Mouse (Mus musculus) testis, adult 2 months (tissue): ENCODE measurements around the gene Rbm19. TPM values are rescaled to one million over a fixed set of nuclear protein-coding genes. Genes with fewer than 3 reads are reported as not detected.

Experiments
- H3K27ac ChIP-seq: fragments of 200-500 bp; 2 replicates; pipeline ENCODE4 v1.5.1; 2012; ENCODE audit warnings: low read depth, low read length; ENCODE audit not compliant: control insufficient read depth, insufficient read depth
- H3K27me3 ChIP-seq: fragments of 200-500 bp; 2 replicates; pipeline ENCODE4 v1.6.1; 2012; ENCODE audit warnings: mild to moderate bottlenecking, low read length, moderate library complexity; ENCODE audit not compliant: control insufficient read depth, insufficient read depth
- H3K36me3 ChIP-seq: fragments of 200-500 bp; 2 replicates; pipeline ENCODE4 v1.6.1; 2012; ENCODE audit warnings: mild to moderate bottlenecking, low read length; ENCODE audit not compliant: control insufficient read depth, insufficient read depth
- H3K4me1 ChIP-seq: fragments of 200-500 bp; 2 replicates; pipeline ENCODE4 v1.6.1; 2012; ENCODE audit warnings: low read length; ENCODE audit not compliant: control insufficient read depth, insufficient read depth
- H3K4me3 ChIP-seq: fragments of 200-500 bp; 2 replicates; pipeline ENCODE4 v1.5.1; 2012; ENCODE audit warnings: low read depth, mild to moderate bottlenecking, low read length, moderate library complexity, mixed read lengths; ENCODE audit not compliant: control insufficient read depth
- CTCF ChIP-seq: fragments of 200-500 bp; IDR thresholded peaks from 2 replicates; pipeline ENCODE4 v1.5.1; 2012; ENCODE audit warnings: low read depth, mild to moderate bottlenecking, inconsistent platforms, low read length, moderate library complexity; ENCODE audit not compliant: control insufficient read depth, insufficient read depth, insufficient replicate concordance
- POLR2A ChIP-seq: fragments of 200-500 bp; IDR thresholded peaks from 2 replicates; pipeline ENCODE4 v1.6.1; 2012; ENCODE audit warnings: low read depth, mild to moderate bottlenecking, inconsistent platforms, low read length, moderate library complexity; ENCODE audit not compliant: control insufficient read depth
- polyA plus RNA-seq: library from polyadenylated mRNA; depleted of rRNA; stranded (reverse); fragments of >200 nt; gene quantifications from 2 replicates; pipeline ENCODE4 v1.2.3, GENCODE M21; 2012

The Rbm19 gene
- polyA plus RNA-seq, 1 experiment: 11.8 TPM

DNA sequence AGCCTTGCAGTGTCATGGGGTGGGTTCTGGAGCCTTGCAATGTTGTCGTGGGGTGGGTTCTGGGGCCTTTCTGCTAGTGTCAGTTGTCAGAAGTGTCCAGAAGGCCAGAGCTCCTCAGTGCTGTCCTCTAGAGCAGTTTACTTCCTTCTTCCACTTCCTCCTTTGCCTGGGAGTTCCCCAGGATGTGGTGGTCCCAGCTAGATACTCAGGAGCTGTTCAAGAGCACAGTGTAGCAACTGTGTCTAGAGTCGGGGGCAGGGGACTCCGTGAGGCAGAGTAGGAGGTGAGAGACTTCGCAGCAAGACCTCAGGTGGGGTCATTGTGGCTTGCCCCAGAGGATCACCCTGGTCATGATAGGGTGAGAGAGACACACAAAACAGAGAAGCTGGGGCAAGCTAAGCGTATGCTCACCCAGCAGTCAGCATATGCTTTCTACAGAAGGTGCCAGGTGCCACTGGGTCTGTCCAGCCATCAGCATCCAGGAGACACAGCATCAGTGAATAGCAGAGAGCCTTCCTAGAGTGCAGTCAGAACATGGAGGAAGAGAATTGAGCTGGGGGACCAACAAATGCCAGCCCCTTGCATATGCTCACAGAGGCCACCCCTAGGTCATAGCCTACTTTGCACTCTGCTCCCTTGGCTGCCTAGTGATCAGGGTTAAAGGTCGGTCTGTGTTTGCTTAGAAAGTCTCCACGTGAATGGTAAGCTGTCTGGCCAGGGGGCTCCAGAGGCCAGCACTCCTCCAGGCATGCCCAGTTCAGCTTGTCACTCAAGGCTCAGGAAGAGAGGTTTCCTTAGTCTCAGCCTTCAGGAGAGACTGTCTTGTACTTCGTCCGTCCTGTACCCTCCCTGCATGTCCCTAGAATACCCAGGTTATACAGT, 49.0 kb downstream of the Rbm19 start:
- Histone ChIP-seq H3K4me3 (no peak overlapping the region), H3K27me3 (no peaks in the 10 kb centered on the region), H3K4me1 (peaks cover 4% of the 10 kb centered on the region), H3K27ac (no peak overlapping the region), H3K36me3 (no peaks in the 10 kb centered on the region)
- TF ChIP-seq CTCF (no peak), POLR2A (no peak)

DNA sequence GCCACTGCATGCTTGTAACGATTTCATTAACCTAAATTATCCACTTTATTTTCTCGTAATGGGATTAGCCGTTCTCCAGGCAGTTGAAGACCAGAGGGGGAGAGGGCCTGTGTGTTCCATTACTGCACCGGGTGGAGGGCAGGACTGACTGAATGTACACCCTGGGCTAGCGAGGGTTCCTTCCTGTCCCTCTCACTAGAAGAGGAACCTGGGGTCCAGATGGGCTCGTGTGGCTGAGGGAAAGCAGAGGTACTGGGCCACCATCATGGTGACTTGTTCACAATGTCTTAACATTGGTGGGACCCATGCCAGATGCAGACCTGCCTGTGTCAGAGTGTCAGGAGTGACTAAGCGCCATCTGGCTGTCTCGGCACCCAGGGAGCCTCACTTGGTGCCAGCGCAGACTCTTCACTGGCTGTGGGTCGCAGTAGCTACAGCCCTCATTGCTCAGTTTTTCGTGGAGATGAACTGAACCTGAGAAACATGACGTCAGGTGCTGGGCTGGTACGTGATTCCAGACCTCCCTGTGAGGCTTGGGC, 51.6 kb downstream of the Rbm19 start:
- TF ChIP-seq POLR2A (no peak), CTCF (no peak)
- H3K4me3 ChIP-seq: no peak overlapping the region
- peaks cover 7% of the 10 kb centered on the region for H3K4me1 ChIP-seq

GRCm38 (mm10) chr5:120171865-120172728, 55.8 kb downstream of the Rbm19 start:
- H3K27ac ChIP-seq: no peak overlapping the region
- H3K4me3 ChIP-seq: no peak overlapping the region
- peaks cover 3% of the 10 kb centered on the region for H3K4me1 ChIP-seq
- H3K27me3 ChIP-seq: no peaks in the 10 kb centered on the region
- no peaks in the 10 kb centered on the region; the same call in 1 of the 2 replicates for H3K36me3 ChIP-seq
- TF ChIP-seq CTCF (no peak), POLR2A (no peak)

More for the DNA sequence above, 51.6 kb downstream of the Rbm19 start:
- Histone ChIP-seq H3K27ac (no peak overlapping the region), H3K36me3 (no peaks in the 10 kb centered on the region), H3K27me3 (no peaks in the 10 kb centered on the region)

DNA sequence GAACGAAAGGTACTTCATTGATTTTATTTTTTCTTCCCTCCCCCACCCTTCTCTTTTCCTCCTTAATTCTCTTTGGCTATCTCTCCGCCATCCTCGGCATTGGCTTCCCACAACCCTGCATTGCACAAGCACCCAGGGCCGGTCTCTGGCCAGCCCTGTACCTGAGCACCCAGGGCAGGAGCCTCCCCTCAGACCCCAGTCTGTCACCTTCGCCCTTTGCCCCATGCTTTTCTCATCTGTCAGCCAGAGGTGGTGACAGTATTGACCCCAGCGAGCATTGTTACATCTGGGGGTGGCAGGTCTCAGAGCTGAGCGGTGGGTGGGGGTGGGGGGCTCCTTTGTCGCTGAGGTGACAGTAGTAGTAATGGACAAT, 56.5 kb downstream of the Rbm19 start:
- peaks cover 3% of the 10 kb centered on the region for H3K4me1 ChIP-seq
- no peak overlapping the region for H3K4me3 ChIP-seq
- no peak overlapping the region for H3K27ac ChIP-seq
- no peaks in the 10 kb centered on the region; the same call in 1 of the 2 replicates for H3K36me3 ChIP-seq
- no peak for TF ChIP-seq POLR2A
- TF ChIP-seq CTCF: no peak
- H3K27me3 ChIP-seq: no peaks in the 10 kb centered on the region

GRCm38 (mm10) chr5:120174317-120174716, 58.1 kb downstream of the Rbm19 start:
- TF ChIP-seq POLR2A (no peak), CTCF (peak; percentile 24; the same call in 1 of the 2 replicates)
- no peak overlapping the region for H3K27ac ChIP-seq
- no peaks in the 10 kb centered on the region for H3K27me3 ChIP-seq

GRCm38 (mm10) chr5:120175217-120175616, 59.0 kb downstream of the Rbm19 start:
- no peak for TF ChIP-seq CTCF
- peaks cover 3% of the 10 kb centered on the region for H3K4me1 ChIP-seq
- H3K27me3 ChIP-seq: no peaks in the 10 kb centered on the region
- no peak overlapping the region for H3K4me3 ChIP-seq
- H3K27ac ChIP-seq: no peak overlapping the region
- H3K36me3 ChIP-seq: no peaks in the 10 kb centered on the region; the same call in 1 of the 2 replicates

More at GRCm38 (mm10) chr5:120174317-120174716, 58.1 kb downstream of the Rbm19 start:
- Histone ChIP-seq H3K4me1 (peaks cover 3% of the 10 kb centered on the region), H3K36me3 (no peaks in the 10 kb centered on the region; the same call in 1 of the 2 replicates), H3K4me3 (no peak overlapping the region)
